Mouse (Mus musculus): ENCODE results near the gene Hic1. TPM values are rescaled to one million over a fixed set of nuclear protein-coding genes. Genes with fewer than 3 reads are reported as not detected.

The Hic1 gene
- polyA plus RNA-seq, 1 experiment, result not detected

DNA sequence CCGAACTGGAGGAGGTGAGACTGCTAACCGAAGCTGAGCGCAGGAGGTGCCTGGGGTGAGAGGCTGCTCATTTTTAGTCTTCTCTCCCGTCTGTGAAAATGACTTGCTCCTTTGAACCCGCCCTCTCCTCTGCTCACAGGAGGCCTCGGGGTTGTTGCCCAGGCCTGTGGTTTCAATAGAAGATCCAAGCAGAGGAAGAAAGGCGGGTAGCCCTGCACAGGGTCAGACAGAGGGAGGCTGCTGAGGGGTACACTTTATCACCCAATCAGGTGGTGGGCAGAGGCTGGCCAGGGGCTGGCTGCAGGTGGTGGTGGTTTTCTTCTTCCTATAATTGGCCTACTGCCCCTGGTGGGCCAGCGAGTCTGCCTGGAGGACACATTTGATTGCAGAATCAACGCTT is 35.2 kb upstream of the Hic1 start:
- Histone ChIP-seq H3K4me3 (ENCODE audit: insufficient read depth, low read length) (no peak overlapping the region), H3K27ac (ENCODE audit: insufficient read depth, low read depth, low read length) (no peak overlapping the region), H3K4me1 (ENCODE audit: control insufficient read depth, insufficient read depth, low read length) (peaks cover 20% of the 10 kb centered on the region)
- no peak for TF ChIP-seq POLR2A (IDR thresholded peaks at IDR 0.05; ENCODE audit: borderline replicate concordance, low read depth, low read length)
- TF ChIP-seq CTCF (IDR thresholded peaks at IDR 0.05; ENCODE audit: low read depth, low read length), result no peak

DNA sequence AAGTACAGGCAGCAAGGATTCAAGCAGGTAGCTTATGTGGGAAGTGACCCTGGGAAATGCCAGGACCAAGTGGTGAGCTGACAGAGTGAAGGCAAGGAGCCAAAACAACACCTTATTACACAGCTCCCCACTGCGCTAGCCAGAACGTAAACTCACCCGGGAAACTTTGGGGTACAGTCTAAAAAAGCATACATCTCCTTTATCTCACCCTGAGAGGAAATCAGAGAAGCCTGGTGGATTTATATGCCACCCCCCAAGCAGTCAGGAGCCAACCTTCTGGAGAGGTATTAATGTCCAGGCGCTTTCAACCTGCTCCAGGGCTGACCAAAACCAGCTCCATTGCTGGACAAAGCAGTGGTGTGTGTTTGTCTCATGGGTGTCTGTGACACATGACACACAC is 34.6 kb upstream of the Hic1 start:
- TF ChIP-seq CTCF (IDR thresholded peaks at IDR 0.05; ENCODE audit: low read depth, low read length) (no peak), POLR2A (IDR thresholded peaks at IDR 0.05; ENCODE audit: borderline replicate concordance, low read depth, low read length) (no peak)
- Histone ChIP-seq H3K27ac (ENCODE audit: insufficient read depth, low read depth, low read length) (no peak overlapping the region), H3K4me1 (ENCODE audit: control insufficient read depth, insufficient read depth, low read length) (peaks cover 16% of the 10 kb centered on the region), H3K4me3 (ENCODE audit: insufficient read depth, low read length) (no peak overlapping the region)

DNA sequence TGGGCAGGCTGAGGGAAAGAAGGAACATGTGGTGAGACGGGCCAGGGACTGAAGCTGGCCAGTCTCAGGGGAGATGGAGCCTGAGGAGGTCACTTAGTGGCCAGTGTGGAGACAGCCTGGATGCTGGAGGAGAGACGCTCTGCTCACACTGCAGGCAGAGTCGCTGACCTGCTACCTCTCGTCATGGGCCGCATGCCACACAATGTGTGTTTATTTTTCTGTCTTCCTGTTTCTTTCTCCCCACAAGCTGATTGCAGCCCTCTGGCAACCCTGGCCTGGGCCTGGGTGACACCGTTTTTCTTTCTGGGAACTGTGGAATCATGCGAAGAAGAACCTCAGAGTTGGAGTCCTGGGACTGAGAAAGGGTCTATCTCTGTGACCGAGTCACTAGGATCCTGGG is 32.4 kb upstream of the Hic1 start:
- no peak for TF ChIP-seq CTCF (IDR thresholded peaks at IDR 0.05; ENCODE audit: low read depth, low read length)
- no peak for TF ChIP-seq POLR2A (IDR thresholded peaks at IDR 0.05; ENCODE audit: borderline replicate concordance, low read depth, low read length)
- Histone ChIP-seq H3K27ac (ENCODE audit: insufficient read depth, low read depth, low read length) (no peak overlapping the region), H3K4me3 (ENCODE audit: insufficient read depth, low read length) (no peak overlapping the region), H3K4me1 (ENCODE audit: control insufficient read depth, insufficient read depth, low read length) (peaks cover 15% of the 10 kb centered on the region)

DNA sequence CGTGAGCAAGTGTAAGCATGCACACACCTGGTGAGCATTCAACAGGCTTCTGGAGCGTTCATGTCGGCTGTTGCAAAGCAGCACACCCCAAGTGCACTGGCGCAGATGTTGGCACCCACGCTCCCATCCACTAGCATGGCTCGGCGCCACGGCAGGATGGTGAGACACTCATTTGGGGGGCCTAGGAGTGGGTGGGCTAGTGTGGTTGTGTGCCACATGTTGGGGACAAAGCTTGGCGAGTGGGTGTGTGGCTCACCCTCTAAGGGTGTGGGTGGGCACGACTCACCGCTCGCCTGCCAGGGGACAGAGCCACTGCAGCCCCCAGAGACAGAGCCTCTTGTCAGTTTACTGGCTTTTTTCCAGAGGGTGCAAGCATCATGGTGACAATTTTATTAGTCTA is 31.6 kb upstream of the Hic1 start:
- peaks cover 15% of the 10 kb centered on the region for H3K4me1 ChIP-seq (ENCODE audit: control insufficient read depth, insufficient read depth, low read length)
- H3K4me3 ChIP-seq (ENCODE audit: insufficient read depth, low read length), result no peak overlapping the region
- H3K27ac ChIP-seq (ENCODE audit: insufficient read depth, low read depth, low read length), result no peak overlapping the region
- TF ChIP-seq CTCF (IDR thresholded peaks at IDR 0.05; ENCODE audit: low read depth, low read length), result no peak
- TF ChIP-seq POLR2A (IDR thresholded peaks at IDR 0.05; ENCODE audit: borderline replicate concordance, low read depth, low read length), result no peak

DNA sequence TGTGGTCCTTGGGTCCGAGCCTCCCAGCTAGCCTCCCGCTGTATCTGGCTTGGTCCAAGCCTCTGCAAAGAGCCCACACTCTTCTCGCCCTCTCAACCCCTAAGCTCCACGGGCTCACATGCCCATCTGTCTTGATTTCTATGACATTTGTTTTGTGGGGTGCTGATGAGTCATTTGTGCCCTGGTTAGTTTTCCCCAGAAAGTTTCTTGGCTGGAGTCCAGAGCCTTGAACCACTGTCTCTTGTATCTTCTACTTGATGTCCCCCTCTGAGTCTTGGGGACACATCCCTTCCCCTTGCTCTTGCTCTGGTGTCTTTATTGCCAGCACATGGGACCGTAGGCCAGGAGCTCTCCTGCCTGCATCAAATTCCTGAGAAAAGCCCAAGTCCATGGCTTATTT is 30.6 kb upstream of the Hic1 start:
- TF ChIP-seq POLR2A (IDR thresholded peaks at IDR 0.05; ENCODE audit: borderline replicate concordance, low read depth, low read length), result no peak
- TF ChIP-seq CTCF (IDR thresholded peaks at IDR 0.05; ENCODE audit: low read depth, low read length), result no peak
- no peak overlapping the region for H3K4me3 ChIP-seq (ENCODE audit: insufficient read depth, low read length)

DNA sequence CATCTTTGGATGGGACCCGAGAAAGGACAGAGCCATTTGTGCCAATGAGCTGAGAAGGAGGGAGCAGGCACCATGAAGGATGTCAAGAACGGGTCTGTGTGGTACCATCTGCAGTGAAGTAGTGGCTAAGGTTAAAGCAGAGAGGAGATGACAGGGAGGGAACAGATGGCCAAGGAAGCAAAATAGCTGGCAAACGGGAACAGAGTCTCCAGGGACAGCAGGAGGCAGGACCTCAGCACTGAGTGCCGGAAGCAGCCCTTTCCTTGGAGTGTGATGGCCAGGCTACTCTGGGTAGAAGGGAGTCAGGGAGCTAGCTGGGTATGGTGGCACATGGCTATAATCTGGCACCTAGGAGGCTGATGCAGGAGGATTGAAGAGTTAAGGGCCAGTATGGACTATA is 29.5 kb upstream of the Hic1 start:
- Histone ChIP-seq H3K27ac (ENCODE audit: insufficient read depth, low read depth, low read length) (no peak overlapping the region), H3K4me1 (ENCODE audit: control insufficient read depth, insufficient read depth, low read length) (peaks cover 19% of the 10 kb centered on the region), H3K4me3 (ENCODE audit: insufficient read depth, low read length) (no peak overlapping the region)
- TF ChIP-seq POLR2A (IDR thresholded peaks at IDR 0.05; ENCODE audit: borderline replicate concordance, low read depth, low read length), result no peak
- no peak for TF ChIP-seq CTCF (IDR thresholded peaks at IDR 0.05; ENCODE audit: low read depth, low read length)

More for the DNA sequence above, 30.6 kb upstream of the Hic1 start:
- H3K4me1 ChIP-seq (ENCODE audit: control insufficient read depth, insufficient read depth, low read length), result peaks cover 18% of the 10 kb centered on the region
- no peak overlapping the region for H3K27ac ChIP-seq (ENCODE audit: insufficient read depth, low read depth, low read length)

DNA sequence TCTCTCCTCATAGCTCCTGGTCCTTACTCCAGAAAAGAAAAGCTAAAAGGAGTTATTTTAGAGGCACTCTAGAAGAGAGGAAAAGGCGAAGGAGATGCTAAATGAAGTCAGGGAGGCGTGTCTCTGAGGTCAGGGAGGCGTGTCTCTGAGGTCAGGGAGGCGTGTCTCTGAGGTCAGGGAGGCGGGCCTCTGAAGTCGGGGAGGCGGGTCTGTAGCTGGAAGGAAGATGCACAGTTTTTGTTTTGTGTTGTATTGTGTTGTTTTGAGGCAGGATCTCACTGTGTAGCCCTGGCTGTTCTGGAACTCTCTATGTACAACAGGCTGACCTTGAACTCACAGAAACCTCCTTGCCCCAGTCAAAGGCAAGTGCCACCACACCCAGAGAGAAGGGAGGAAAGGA is 28.6 kb upstream of the Hic1 start:
- Histone ChIP-seq H3K4me3 (ENCODE audit: insufficient read depth, low read length) (no peak overlapping the region), H3K27ac (ENCODE audit: insufficient read depth, low read depth, low read length) (no peak overlapping the region), H3K4me1 (ENCODE audit: control insufficient read depth, insufficient read depth, low read length) (peaks cover 19% of the 10 kb centered on the region)
- no peak for TF ChIP-seq CTCF (IDR thresholded peaks at IDR 0.05; ENCODE audit: low read depth, low read length)
- no peak for TF ChIP-seq POLR2A (IDR thresholded peaks at IDR 0.05; ENCODE audit: borderline replicate concordance, low read depth, low read length)

DNA sequence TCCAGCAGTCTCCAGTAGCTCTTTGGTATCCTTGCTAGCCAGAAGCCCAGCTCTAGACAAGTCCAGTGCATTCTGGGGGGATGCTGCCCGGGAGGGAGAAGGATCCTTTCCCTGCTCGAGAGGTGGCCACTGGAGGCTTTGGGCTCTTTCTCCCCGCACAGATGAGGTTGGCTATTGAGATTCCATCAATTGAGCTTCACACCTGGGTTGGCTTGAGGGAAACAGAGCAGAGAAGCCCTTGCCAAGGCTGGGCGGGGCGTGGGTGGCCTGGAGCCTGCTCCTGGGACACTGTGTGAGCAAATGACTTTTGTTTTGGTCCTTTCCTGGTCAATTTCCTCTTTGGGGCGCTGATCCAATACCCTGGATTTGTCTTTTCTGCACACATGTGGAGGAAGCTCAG is 26.8 kb upstream of the Hic1 start:
- Histone ChIP-seq H3K27ac (ENCODE audit: insufficient read depth, low read depth, low read length) (no peak overlapping the region), H3K4me3 (ENCODE audit: insufficient read depth, low read length) (no peak overlapping the region), H3K4me1 (ENCODE audit: control insufficient read depth, insufficient read depth, low read length) (peaks cover 19% of the 10 kb centered on the region)
- TF ChIP-seq POLR2A (IDR thresholded peaks at IDR 0.05; ENCODE audit: borderline replicate concordance, low read depth, low read length), result no peak
- no peak for TF ChIP-seq CTCF (IDR thresholded peaks at IDR 0.05; ENCODE audit: low read depth, low read length)

DNA sequence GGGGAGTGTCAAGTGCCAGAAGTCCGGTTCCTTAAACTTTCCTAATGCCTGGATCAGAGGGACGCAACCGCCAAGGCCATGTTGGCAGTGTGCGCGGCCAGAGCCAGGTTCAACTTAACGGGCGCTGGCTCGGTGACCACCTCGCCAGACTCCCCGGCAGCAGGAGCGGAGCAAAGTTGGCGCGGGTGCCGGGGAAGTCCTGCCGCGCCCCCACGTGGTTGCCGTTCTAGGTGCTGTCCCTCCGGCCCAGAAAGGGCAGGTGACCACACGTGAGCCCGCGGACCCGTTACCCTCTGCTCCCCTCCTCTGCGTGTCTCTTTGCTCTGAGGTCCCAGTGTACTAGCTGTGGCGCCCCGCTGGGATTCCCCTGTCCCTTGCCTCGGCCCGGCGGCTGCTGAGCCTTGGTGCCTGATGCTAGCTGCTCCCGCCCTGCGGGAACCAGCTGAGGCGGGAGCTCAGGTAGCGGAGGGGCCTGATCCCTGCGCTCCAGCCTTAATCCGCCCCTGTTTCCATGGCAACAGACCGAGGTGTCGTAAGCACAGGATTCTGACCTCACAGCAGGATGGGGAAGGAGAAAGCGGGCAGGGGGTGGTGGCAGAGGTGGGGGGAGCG is 25.6 kb upstream of the Hic1 start:
- Histone ChIP-seq H3K27ac (ENCODE audit: insufficient read depth, low read depth, low read length) (no peak overlapping the region), H3K4me3 (ENCODE audit: insufficient read depth, low read length) (peak overlapping the region; percentile 34), H3K4me1 (ENCODE audit: control insufficient read depth, insufficient read depth, low read length) (peaks cover 15% of the 10 kb centered on the region)
- TF ChIP-seq CTCF (IDR thresholded peaks at IDR 0.05; ENCODE audit: low read depth, low read length) (no peak), POLR2A (IDR thresholded peaks at IDR 0.05; ENCODE audit: borderline replicate concordance, low read depth, low read length) (no peak)

DNA sequence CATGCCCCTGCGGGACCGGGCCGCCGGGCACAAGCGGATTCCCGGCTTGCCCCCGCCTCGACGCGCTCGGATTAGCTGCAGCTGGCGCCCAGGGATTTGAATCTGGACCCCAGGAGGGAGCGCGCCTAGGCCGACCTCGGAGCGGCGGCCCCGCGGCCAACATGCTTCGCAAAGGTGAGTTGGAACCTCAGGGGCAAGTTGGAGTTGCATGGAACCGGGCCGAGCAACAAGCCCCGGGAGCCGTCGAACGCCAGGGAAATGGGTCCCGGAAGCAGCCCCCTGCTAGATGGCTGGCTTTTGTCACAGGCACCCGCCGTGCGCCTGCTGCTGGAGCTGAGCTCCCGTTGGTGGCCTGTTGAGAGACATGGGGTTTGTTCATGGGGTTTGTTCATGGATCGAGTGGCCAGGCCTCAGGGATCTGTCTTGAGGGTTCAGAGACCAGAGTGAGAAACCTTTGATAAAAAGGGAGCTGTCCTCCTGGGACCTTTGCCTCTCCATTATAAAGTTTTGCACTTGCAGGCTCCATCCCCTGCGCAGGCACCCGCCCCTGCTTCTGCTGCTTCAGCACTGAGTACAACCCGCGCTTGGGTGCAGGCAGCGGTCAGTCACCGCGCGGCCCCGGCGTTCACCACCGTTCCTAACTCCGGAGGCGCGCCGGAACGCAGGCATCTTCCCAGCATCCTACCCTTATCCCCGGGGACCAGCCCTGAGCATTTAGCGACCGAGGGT is 25.0 kb upstream of the Hic1 start:
- TF ChIP-seq CTCF (IDR thresholded peaks at IDR 0.05; ENCODE audit: low read depth, low read length), result no peak
- TF ChIP-seq POLR2A (IDR thresholded peaks at IDR 0.05; ENCODE audit: borderline replicate concordance, low read depth, low read length), result no peak
- Histone ChIP-seq H3K4me3 (ENCODE audit: insufficient read depth, low read length) (peak overlapping the region; percentile 47), H3K27ac (ENCODE audit: insufficient read depth, low read depth, low read length) (no peak overlapping the region), H3K4me1 (ENCODE audit: control insufficient read depth, insufficient read depth, low read length) (peaks cover 9% of the 10 kb centered on the region)
